Mouse (Mus musculus) heart, embryonic 13.5 days (tissue): ENCODE data around the gene Gpr153. TPM values are rescaled to one million over a fixed set of nuclear protein-coding genes. Genes with fewer than 3 reads are reported as not detected.

Experiments used
- ATAC-seq: fragments of 200-750 bp; cut with Nextera tagmentation; 2 replicates; pipeline ENCODE4 v1.8.0; 2017; ENCODE audit warnings: moderate TSS enrichment; ENCODE audit not compliant: insufficient number of reproducible peaks, low FRiP score, low TSS enrichment; ENCODE audit errors: extremely low read depth
- H3K27ac ChIP-seq: fragments of 300-500 bp; sonication (generic); replicated peaks from 2 replicates; pipeline ENCODE4 v1.5.1; 2015; ENCODE audit warnings: moderate library complexity, mild to moderate bottlenecking, inconsistent platforms
- H3K27me3 ChIP-seq: fragments of 300-500 bp; sonication (generic); replicated peaks from 2 replicates; pipeline ENCODE4 v1.6.1; 2015; ENCODE audit warnings: mild to moderate bottlenecking, inconsistent platforms
- H3K36me3 ChIP-seq: fragments of 300-500 bp; sonication (generic); 2 replicates; pipeline ENCODE4 v1.6.1; 2015; ENCODE audit warnings: mild to moderate bottlenecking, inconsistent platforms
- H3K4me1 ChIP-seq: fragments of 300-500 bp; sonication (generic); 2 replicates; pipeline ENCODE4 v1.6.1; 2015; ENCODE audit warnings: inconsistent platforms
- H3K4me2 ChIP-seq: fragments of 300-500 bp; sonication (generic); 2 replicates; pipeline ENCODE4 v1.6.1; 2015; ENCODE audit warnings: inconsistent platforms, mild to moderate bottlenecking, moderate library complexity
- H3K4me3 ChIP-seq: fragments of 300-500 bp; sonication (generic); 2 replicates; pipeline ENCODE4 v1.5.1; 2015; ENCODE audit warnings: moderate library complexity, mild to moderate bottlenecking, inconsistent platforms
- H3K9ac ChIP-seq: fragments of 300-500 bp; sonication (generic); 2 replicates; pipeline ENCODE4 v1.6.1; 2015; ENCODE audit warnings: inconsistent platforms, mild to moderate bottlenecking, moderate library complexity
- H3K9me3 ChIP-seq: fragments of 300-500 bp; sonication (generic); 2 replicates; pipeline ENCODE4 v1.6.1; 2016; ENCODE audit warnings: inconsistent platforms
- WGBS: fragments of 180-500 bp; shearing (Covaris S2); methylation state at CpG from one replicate; pipeline ENCODE4 v1.1.7; 2015; ENCODE audit warnings: mixed read lengths; 5-methylcytosine and 5-hydroxymethylcytosine counted together
- polyA plus RNA-seq: library from polyadenylated mRNA; unstranded; fragments of >200 nt; fragmentation: Nextera tagmentation; extraction: Ambion mirVana; gene quantifications from 2 replicates; pipeline ENCODE4 v1.2.1, GENCODE M21; 2015

The Gpr153 gene
- polyA plus RNA-seq, 1 experiment from 2014 or later: 9.6 TPM

GRCm38 (mm10) chr4:152276389-152277347 lies 2.6 kb downstream of the Gpr153 start:
- Histone ChIP-seq H3K4me2 (no peak overlapping the region), H3K9me3 (no peaks in the 10 kb centered on the region), H3K9ac (no peak overlapping the region), H3K4me1 (peaks cover 51% of the 10 kb centered on the region), H3K4me3 (no peak overlapping the region), H3K27ac (no peak overlapping the region), H3K36me3 (peaks cover 29% of the 10 kb centered on the region), H3K27me3 (peaks cover 37% of the 10 kb centered on the region)
- WGBS: 50% methylated on average over 10 of the region's 10 CpGs
- ATAC-seq: no peak

GRCm38 (mm10) chr4:152277916-152278315 lies 3.9 kb downstream of the Gpr153 start:
- Histone ChIP-seq H3K9ac (no peak overlapping the region), H3K9me3 (no peaks in the 10 kb centered on the region), H3K4me1 (peaks cover 42% of the 10 kb centered on the region), H3K4me2 (no peak overlapping the region), H3K4me3 (no peak overlapping the region), H3K36me3 (peaks cover 39% of the 10 kb centered on the region), H3K27me3 (peaks cover 50% of the 10 kb centered on the region), H3K27ac (no peak overlapping the region)
- ATAC-seq: no peak
- 67% methylated on average over 2 of the region's 2 CpGs for WGBS

GRCm38 (mm10) chr4:152278986-152279385 lies 5.0 kb downstream of the Gpr153 start:
- Histone ChIP-seq H3K4me2 (no peak overlapping the region), H3K27me3 (peaks cover 59% of the 10 kb centered on the region)

DNA sequence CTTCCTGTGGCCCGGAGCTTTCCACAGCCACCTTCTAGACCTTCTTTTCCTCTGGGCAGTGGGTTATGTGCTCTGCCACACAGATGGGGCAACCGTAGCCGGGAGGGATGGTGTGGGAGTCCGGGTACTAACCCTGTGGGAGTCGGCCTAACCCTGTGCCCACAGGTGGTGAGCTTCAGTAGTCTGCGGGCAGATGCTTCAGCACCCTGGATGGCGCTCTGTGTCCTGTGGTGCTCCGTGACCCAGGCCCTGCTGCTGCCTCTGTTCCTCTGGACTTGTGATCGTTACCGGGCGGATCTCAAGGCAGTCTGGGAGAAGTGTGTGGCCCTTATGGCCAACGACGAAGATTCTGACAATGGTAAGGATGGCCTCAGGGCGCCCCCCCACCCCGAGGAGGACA lies 7.6 kb downstream of the Gpr153 start:
- H3K9me3 ChIP-seq: no peaks in the 10 kb centered on the region
- H3K27me3 ChIP-seq: peaks cover 70% of the 10 kb centered on the region
- H3K4me1 ChIP-seq: peaks cover 25% of the 10 kb centered on the region
- H3K36me3 ChIP-seq: peaks cover 39% of the 10 kb centered on the region
- 49% methylated on average over 15 of the region's 15 CpGs for WGBS
- H3K4me2 ChIP-seq: no peak overlapping the region
- H3K27ac ChIP-seq: no peak overlapping the region
- H3K4me3 ChIP-seq: no peak overlapping the region
- H3K9ac ChIP-seq: no peak overlapping the region
- no peak for ATAC-seq

More at GRCm38 (mm10) chr4:152278986-152279385, 5.0 kb downstream of the Gpr153 start:
- Histone ChIP-seq H3K4me1 (peaks cover 40% of the 10 kb centered on the region), H3K4me3 (no peak overlapping the region), H3K27ac (no peak overlapping the region), H3K36me3 (peaks cover 39% of the 10 kb centered on the region), H3K9ac (no peak overlapping the region), H3K9me3 (no peaks in the 10 kb centered on the region)
- 83% methylated on average over 23 of the region's 23 CpGs for WGBS
- ATAC-seq: no peak

DNA sequence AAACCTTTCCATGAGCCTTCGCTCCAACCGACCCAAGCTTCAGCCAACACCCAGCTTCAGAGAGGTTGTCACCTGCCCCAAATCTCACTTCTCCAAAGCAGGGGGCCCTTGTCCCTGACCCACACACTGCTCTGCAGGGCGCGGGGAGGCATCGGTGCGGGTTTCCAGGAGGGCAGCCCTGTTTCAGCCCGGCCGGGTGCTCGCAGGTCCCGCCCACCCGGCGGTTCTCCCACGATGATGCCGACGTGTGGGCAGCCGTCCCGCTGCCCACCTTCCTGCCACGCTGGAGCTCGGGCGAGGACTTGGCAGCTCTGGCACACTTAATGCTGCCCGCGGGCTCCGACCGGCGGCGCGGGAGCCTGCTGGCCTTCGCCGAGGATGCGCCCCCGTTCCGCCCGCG lies 8.7 kb downstream of the Gpr153 start:
- no peaks in the 10 kb centered on the region for H3K9me3 ChIP-seq
- H3K36me3 ChIP-seq: peaks cover 39% of the 10 kb centered on the region
- peak overlapping the region; percentile 61 for H3K9ac ChIP-seq
- H3K4me2 ChIP-seq: peak overlapping the region; percentile 64
- peaks cover 81% of the 10 kb centered on the region for H3K27me3 ChIP-seq
- H3K4me3 ChIP-seq: peak overlapping the region; percentile 37
- H3K27ac ChIP-seq: no peak overlapping the region
- peaks cover 23% of the 10 kb centered on the region for H3K4me1 ChIP-seq
- no peak for ATAC-seq
- WGBS: 18% methylated on average over 34 of the region's 34 CpGs

DNA sequence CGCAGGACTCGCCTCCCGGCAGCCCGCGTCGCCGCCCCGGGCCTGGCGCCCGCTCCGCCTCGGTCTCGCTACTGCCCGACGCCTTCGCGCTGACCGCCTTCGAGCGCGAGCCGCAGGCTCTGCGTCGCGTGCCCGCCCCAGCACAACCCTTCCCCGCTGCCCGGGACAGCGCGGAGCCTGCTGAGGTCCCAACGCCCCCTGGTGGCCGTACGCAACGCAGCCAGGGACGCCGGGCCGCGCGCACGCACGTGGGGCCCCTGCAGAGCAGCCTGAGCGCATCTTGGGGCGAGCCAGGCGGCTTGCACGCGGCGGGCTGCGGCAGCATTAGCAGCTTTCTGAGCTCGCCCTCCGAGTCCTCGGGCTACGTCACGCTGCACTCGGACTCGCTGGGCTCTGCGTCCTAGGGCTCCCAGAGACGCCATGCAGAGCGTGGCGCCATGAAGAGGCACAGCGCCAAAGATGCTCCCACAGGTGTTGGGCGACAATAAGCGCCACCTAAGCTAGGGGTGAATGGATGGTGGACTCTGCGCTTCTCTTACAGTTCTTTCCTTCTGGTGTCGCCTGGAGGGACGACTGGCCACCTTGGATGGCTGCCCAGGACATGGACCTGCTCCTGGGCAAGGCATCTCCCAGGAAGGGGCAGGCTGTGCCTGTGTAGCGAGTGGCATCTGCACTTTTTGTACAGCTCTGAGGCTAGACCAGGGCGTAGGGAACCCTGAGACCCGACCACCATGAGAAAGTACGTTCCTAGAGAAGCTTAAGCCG lies 9.3 kb downstream of the Gpr153 start:
- no peaks in the 10 kb centered on the region for H3K9me3 ChIP-seq
- WGBS: 6% methylated on average over 70 of the region's 70 CpGs

GRCm38 (mm10) chr4:152285505-152285904 lies 11.5 kb downstream of the Gpr153 start:
- H3K4me2 ChIP-seq: no peak overlapping the region
- 5% methylated on average over 10 of the region's 10 CpGs for WGBS
- H3K27ac ChIP-seq: no peak overlapping the region
- peaks cover 93% of the 10 kb centered on the region for H3K27me3 ChIP-seq
- peaks cover 27% of the 10 kb centered on the region for H3K4me1 ChIP-seq
- no peaks in the 10 kb centered on the region; the same call in 1 of the 2 replicates for H3K9me3 ChIP-seq
- no peak overlapping the region for H3K9ac ChIP-seq
- H3K36me3 ChIP-seq: peaks cover 19% of the 10 kb centered on the region
- no peak overlapping the region for H3K4me3 ChIP-seq
- ATAC-seq: no peak

More for the DNA sequence above, 9.3 kb downstream of the Gpr153 start:
- Histone ChIP-seq H3K4me1 (peaks cover 23% of the 10 kb centered on the region), H3K4me3 (peak overlapping the region; percentile 37), H3K9ac (peak overlapping the region; percentile 61), H3K27me3 (peaks cover 88% of the 10 kb centered on the region), H3K27ac (no peak overlapping the region), H3K4me2 (peak overlapping the region; percentile 64), H3K36me3 (peaks cover 37% of the 10 kb centered on the region)
- ATAC-seq: peak; percentile 56; the same call in 1 of the 2 replicates

- 5% methylated on average over 32 of the region's 32 CpGs for WGBS
- Histone ChIP-seq H3K27ac (no peak overlapping the region), H3K36me3 (peaks cover 13% of the 10 kb centered on the region), H3K27me3 (peaks cover 93% of the 10 kb centered on the region), H3K4me3 (no peak overlapping the region), H3K4me1 (peaks cover 28% of the 10 kb centered on the region), H3K9me3 (no peaks in the 10 kb centered on the region; the same call in 1 of the 2 replicates), H3K9ac (no peak overlapping the region), H3K4me2 (peak overlapping the region; percentile 36)
- no peak for ATAC-seq
Measured at GRCm38 (mm10) chr4:152286183-152286582, 12.2 kb downstream of the Gpr153 start.

- H3K27me3 ChIP-seq: peaks cover 93% of the 10 kb centered on the region
- 6% methylated on average over 26 of the region's 26 CpGs for WGBS
- ATAC-seq: no peak
- no peaks in the 10 kb centered on the region; the same call in 1 of the 2 replicates for H3K9me3 ChIP-seq
- H3K27ac ChIP-seq: no peak overlapping the region
- H3K9ac ChIP-seq: no peak overlapping the region
- no peak overlapping the region for H3K4me3 ChIP-seq
- H3K36me3 ChIP-seq: peaks cover 8% of the 10 kb centered on the region
- peaks cover 28% of the 10 kb centered on the region for H3K4me1 ChIP-seq
- no peak overlapping the region for H3K4me2 ChIP-seq
Measured at GRCm38 (mm10) chr4:152286887-152287286, 12.9 kb downstream of the Gpr153 start.

GRCm38 (mm10) chr4:152287317-152288120 lies 13.5 kb downstream of the Gpr153 start:
- H3K36me3 ChIP-seq: peaks cover 2% of the 10 kb centered on the region
- H3K9ac ChIP-seq: no peak overlapping the region
- H3K9me3 ChIP-seq: no peaks in the 10 kb centered on the region; the same call in 1 of the 2 replicates
- H3K4me3 ChIP-seq: no peak overlapping the region
- H3K4me2 ChIP-seq: no peak overlapping the region
- WGBS: 19% methylated on average over 19 of the region's 19 CpGs
- no peak overlapping the region for H3K27ac ChIP-seq
- H3K27me3 ChIP-seq: peaks cover 93% of the 10 kb centered on the region
- peaks cover 28% of the 10 kb centered on the region for H3K4me1 ChIP-seq
- ATAC-seq: no peak
